Mouse (Mus musculus): ENCODE data around the gene Syce2.
A peak's percentile ranks its signal among the peaks of the same experiment; 100 is the strongest.

The Syce2 gene

DNA sequence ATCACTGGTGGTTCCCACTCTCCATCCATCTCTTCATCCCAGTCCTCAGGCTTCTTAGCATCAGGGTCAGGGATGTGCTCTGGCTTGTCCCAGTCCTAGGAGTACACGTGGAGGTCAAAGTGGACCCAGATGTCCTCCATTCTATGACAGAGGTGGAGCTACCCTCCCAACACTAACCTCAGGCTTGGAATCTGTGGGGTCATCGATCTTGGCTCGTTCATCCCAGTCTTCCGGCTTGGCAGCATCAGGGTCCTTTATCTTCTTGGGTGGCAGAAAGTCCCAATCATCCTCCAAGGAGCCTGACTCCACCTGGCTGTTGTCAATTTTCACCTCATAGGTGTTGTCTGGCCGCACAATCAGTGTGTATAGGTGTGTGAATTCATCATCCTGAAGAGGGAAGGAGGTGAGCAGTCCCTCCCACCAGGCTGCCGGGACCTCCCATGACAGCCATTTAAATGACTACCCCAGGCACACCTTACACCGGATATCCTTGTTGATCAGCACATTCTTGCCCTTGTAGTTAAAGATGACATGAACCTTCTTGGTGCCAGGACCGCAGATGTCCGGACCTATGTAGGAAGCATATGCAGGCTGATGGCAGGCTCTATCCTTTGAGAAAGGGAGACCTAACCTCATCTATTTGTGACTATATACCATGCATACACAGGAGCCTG lies 27.4 kb upstream of the Syce2 start:
- DNase-seq (ENCODE audit: low read depth): peak; percentile 46

DNA sequence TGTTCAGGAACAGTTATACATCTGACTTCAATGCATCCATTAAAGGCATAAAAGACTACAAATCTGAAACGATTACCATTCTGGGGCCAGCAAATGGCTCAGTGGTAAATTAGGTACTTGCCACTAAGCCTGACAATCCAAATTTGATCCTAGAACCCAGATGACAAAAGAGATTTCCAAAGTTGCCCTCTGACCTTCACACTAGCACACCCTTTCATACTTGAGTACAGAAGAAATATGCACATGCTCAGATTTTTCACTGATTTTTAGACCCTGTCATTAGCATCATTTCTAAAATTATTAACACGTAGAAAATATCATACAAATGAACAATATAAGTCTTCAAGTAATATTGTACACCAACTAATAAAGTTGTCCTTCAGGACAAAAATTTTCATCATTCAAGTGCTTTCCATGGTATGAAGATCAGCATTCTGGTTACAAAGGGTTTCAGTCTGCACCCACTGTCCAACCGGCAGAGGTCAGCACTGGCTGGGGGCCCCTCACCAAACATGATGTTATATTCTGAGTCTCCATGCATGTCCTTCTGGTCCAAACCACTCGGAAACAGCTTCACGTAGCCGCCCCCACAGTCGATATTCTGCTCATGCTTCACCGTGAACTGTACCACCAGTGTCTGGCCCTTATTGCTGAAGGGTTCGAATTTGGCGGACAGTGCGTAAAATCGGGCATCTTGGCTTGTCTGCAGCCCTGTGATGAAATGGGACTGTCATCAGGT lies 26.4 kb upstream of the Syce2 start:
- DNase-seq (ENCODE audit: low read depth): peak; percentile 47

DNA sequence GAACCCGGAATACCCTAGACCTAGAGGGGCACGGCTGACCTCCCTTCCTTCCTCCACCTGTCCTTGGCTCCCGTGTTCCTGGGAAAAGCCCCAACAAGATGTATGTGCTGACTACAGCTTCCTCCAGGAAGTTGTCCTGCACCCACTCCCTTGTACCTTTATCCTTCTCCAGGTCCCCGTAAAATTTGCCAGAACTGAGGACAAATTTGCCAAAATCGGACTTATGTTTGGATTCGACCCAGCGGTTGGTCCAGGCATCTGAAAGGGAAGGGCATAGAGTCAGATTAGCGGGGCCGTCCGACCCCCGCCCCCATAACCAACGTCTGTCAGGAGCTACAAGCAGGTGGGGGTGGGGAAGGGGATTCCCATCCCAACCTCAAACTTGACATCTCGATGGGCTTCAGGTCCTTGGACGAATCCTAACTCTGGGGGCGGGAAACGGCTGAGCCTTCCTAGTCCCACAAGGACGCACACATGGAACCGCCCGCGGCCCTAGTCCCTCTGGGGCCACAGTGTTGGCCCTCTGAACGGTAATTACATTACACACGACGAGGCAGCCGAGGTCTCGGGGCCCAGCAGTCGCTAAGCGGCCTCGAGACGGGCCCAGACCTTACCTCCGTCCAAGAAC lies 25.7 kb upstream of the Syce2 start:
- peak; percentile 77 for DNase-seq (ENCODE audit: low read depth)

DNA sequence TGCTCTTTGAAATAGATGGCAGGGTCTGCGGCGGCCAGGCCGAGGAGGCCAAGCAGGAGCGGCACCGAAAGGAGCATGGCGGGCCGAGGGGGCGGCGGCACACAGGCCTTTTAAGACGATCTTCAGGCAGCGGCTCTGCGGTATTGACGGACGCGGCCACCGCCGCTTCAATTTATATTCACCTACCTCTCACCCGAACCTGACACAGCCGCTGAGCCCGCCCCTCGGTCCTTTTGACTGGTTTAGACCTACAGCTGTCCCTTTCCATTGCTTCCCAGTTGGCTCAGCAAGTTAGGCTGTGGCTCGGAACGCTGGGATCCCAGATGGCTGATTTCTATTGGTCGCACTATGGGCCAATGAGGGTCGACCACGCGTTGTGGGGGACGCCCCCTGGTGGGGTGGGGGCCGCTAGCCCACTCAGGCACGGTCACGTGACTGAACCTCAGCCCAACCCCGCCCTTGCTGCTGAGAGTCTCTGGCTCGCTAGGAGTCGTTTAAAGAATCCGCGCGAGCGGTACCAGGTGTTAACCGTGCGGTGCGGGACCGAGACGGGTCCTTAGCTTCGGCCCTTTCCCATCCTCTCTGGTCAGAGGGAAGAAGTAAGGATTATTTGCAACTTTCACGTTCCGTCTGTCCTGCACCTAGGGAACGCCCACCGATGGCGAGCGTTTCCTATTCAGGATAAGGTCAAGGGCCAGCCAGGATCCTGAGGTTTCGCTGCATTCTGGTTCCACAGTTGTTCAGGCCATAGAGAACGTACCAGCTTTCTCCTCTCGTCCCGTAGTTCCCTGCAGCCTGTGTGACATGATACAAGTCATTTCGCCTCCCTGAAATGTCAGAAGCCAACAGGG lies 25.0 kb upstream of the Syce2 start, which contains the start of gene Calr:
Gene Calr, minus strand, starts transcription at position 213 of the 851 bp plus-strand sequence.
- peak; percentile 99 for DNase-seq (ENCODE audit: low read depth)

DNA sequence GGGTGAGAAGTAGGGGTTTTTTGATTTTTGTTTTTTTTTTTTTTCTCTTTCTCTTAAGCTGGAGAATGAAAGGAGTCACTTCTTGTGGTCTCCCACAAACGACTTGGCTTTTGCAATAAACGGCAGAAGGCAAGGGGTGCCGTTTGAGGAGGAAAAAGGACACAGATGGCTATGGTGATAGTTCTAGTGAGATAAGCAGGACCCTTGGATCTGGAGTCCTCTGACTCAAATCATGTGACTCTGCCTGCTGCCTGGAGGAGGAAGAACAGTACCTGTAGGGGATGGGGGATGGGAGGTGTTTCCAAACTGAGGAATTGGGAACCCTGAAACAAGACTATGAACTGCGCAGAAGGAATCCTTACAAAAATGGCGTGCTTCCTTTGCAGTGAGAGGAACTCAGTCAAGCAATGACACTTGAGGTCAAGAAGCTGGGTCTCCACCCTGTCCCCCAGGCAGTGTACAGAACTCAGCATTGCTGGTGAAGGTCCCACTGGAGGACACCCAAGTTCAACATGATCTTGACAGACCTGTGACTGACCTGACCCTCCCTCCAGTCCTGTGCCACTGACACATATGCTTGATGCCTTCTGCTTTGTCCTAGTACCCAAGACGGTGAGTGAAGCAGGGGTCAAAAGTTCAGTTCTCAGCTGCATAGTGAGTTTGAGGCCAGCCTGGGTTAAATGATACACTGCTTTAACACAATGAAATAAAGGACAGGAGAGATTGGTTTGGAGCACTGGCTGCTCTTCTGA lies 24.1 kb upstream of the Syce2 start:
- no peak for DNase-seq (ENCODE audit: low read depth)

DNA sequence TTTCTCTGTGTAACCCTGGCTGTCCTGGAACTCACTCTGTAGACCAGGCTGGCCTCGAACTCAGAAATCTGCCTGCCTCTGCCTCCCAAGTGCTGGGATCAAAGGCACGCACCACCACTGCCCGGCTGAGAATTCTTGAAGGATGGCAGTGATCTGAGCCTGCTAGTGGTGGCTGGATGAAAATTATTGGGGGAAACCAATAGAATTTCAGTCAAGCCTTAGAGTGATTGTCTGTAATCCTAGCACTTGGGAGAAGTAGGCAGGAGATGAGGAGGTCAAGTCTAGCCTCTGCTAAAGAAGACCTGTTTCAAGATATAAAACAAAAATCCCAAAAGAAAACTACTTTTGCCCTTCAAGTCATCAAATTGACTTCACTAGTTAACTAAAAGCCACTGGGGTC lies 15.5 kb upstream of the Syce2 start:
- no peak for DNase-seq (ENCODE audit: low read depth)

DNA sequence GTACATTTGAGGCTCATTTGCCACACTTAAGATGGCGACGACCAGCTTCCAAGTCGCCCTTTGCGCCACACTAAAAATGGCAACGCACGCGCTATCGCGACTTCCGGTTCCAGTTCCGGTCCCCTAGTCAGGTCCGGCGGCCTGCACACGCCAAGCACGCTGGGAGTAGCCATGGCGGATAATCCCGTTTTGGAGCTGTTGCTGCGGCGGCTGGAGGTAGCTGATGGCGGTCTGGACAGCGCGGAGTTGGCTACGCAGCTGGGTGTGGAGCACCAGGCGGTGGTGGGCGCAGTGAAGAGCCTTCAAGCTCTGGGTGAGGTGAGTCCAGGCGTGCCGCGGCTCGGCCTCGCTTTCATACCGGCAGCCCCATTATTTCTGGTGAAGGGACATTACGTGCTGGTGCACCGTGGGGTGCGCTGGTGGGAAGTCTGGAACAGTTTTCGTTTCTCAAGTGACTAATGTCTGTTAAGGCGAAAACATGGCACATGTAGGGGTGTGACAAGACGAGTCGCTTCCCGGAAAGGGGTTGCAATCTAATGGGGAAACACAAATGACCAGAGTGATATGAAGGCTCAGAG lies 15.0 kb upstream of the Syce2 start, which contains the start of gene Farsa:
Gene Farsa, plus strand, starts transcription at position 126 of the 578 bp plus-strand sequence.
- peak; percentile 96 for DNase-seq (ENCODE audit: low read depth)

DNA sequence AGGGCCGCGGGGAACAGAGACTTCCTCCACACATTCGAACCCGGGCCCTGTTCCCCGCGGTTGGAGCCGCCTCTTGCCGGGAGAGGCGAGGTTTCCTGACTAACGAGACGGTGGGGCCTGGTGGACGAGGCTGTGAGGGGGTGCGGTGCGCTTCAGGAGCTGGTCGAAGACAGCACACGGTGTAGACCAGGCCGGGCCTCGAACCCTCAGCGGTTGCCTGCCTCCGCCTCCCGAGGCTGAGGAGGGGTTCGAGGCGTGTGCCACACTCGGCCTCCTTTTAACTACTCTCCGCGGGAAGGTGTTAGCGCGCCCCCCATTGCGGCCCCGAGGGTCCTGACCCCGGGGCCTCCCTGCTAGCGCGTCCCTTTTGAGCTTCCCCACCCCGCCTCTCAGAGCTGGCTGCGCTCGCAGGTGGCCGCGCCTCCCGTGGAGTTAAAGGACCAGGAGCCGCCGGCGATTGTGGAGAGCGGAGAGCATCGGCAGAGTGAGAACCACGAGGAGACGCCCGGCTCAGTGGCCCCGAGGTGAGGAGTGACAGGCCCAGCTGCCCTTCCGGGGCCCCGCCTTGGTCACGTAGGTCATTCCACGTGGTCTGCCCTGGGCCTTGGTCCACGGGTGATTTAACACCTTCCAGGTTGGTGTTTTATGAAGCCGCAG lies 526 bp downstream of the Syce2 start:
- DNase-seq (ENCODE audit: low read depth): peak; percentile 62

DNA sequence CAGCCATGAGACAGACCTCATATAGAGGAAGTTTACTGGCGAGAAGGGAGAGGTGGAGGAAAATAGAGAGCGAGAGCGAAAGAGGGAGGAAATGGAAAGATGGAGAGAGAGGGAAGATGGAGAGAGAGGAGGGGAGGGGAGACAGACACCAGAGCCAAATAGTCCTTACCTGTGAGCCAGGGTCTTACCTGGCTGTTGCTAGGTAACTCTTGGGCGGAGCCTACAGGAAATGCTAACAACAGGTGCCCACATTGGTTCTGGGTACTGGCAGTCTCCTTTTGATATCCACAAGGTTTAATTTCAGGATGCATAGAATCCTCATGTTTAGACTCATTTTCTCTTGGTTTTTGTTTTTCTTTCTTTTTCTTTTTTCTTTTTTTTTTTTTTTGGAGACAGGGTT lies 1.1 kb downstream of the Syce2 start:
- peak; percentile 31 for DNase-seq (ENCODE audit: low read depth)

DNA sequence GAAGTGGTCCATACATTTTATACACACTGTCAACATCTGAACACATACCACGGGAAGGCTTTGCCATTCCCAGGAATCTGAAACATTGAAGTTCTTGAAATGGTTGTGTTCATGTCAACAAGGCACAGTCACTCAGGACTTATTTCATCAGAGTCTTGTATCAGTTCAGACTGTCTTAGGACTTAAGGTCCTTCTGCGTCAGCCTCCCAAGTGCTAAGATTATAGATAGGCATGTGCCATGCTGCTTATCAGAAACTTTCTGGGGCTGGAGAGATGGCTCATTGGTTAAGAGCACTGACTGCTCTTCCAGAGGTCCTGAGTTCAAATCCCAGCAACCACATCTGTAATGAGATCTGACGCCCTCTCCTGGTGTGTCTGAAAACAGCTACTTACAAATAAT lies 2.4 kb downstream of the Syce2 start:
- no peak for DNase-seq (ENCODE audit: low read depth)

DNA sequence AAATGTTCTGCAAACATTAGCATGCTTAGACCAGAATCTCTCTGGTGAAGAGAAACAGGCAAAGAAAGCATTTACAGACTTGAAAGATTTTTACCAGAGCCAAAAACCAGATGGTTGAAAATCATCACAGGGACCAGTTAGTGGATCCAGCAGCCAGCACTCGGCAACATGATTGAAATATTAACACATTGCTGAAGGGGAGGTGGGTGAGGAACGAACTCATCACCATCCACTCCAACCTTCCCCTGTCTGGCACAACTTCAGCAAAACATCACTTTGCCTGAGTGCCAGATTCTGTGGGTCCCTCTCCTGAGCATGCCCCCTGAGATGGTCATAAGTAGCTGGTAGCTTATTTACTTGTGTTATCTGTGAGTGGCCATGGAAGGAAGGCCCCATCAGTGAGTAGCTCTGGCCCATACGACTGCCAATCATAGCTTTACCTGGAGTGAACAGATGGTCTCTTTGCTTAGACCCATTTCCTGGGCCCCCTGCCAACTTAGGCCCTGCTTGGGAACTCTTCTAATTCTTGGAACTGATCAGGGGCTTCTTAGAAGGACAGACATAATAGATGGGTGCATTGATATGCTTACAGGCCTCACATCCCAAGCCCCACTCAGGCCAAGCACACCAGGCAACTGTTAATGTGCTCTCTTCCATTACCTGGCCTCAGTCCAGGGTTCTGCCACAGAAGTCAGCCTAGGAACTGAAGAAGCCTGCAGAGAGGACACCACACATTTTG lies 5.6 kb downstream of the Syce2 start:
- DNase-seq (ENCODE audit: low read depth): no peak

DNA sequence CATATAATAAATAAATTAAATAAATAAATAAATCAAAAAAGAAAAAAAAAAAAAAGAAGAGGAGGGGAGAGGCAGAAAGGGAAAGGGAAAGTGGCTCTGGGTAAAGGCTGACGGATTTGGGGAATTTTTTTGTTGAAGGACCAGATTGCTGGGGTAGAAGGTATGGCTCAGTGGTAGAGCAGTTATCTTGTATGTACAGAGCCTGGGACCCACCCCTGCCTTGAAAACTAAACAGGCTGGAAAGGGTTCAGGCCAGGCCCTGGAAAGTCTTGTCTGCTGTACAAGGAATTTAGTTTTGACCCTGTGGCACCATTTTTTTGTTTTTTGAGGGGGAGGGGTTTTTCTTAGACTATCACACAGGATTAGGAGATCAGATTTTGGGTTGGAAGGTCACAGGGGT lies 7.0 kb downstream of the Syce2 start:
- no peak for DNase-seq (ENCODE audit: low read depth)

DNA sequence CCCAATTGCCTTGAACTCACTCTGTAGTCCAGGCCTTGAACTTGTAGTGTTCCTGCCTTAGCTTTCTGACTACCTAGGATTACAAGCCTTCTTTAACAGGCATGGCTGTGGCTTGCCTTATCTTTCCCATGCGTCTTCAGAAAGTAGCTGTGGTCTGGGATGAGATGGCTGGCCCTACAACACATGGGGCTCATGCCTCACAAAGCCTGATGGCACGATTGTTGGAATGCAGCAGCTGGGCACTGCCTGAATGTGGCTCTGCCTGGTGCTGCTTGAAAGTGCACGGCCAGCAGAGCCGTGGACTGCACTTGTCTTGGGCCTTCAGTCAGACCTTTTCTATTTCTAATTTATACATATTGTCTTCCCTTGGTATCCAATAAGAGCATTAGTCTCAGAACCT lies 12.8 kb downstream of the Syce2 start:
- no peak for DNase-seq (ENCODE audit: low read depth)

DNA sequence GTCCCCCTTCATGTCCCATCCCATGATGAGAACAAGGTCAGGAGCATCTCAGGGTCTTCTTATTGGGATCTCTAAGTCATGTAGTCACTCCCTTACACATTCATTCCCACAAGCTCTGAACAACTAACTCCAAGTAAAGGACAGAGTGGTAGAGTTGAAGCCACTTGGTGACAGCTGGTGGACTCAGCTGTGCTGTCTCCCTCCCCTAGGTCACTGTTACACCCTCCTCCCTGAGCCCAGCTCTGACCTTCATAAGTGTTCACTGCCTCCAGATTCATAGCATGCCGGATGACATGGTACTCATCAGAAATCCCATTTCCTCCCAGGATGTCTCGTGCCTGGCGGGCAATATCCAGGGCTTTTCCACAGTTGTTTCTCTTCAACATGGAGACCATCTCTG lies 16.4 kb downstream of the Syce2 start:
- no peak for DNase-seq (ENCODE audit: low read depth)

DNA sequence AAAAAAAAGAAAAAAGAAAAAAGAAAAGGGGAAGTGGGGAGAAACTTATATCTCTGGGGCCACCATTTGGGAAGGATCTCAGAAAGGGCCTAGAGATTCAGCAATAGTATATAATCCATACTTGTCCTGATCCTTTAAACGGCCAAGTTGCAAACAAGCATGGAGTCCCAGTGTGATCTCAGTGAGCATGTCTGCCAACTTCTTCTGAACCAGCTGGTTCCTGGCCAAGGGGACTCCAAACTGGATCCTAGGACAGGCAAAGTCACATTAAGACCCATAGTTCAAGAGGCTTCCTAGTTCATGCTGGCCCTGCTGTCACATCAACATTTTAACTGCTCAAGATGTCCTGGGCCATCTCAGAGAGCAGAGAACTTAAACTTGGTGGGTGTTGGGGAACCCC lies 17.2 kb downstream of the Syce2 start:
- no peak for DNase-seq (ENCODE audit: low read depth)

DNA sequence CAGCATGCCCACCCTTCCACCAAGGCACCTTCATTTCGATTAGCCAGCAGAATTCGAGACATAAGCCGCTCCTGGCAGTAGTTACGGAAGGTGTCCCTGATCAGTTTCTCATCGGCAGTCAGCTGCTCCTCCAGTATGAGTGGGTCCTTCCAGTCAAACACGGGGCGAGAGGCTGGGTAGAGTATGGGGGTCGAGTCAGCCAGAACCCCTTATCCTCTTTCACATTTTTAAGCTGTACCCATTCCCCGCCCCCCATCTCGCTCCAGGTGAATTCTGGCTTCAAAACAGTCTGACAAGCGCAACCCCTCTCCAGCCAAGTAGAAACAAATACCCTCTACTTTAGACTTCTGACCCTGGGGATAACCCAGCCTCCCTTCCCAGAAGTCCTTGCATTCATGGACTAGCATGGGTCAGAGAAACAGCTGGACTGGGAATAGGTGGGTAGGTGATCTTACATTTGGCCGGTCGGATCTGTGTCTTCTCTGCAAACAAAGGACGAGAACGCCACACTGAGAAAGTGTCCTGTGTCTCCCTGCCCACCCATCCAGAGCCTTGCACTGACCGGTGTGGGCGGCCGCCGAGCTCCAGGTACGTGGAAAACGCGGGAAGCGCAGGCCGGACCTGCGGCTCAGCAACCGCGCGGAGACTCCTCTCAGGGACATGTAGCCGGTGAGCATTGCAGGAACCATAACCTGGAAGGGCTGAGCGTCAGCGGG lies 21.2 kb downstream of the Syce2 start:
- no peak for DNase-seq (ENCODE audit: low read depth)

DNA sequence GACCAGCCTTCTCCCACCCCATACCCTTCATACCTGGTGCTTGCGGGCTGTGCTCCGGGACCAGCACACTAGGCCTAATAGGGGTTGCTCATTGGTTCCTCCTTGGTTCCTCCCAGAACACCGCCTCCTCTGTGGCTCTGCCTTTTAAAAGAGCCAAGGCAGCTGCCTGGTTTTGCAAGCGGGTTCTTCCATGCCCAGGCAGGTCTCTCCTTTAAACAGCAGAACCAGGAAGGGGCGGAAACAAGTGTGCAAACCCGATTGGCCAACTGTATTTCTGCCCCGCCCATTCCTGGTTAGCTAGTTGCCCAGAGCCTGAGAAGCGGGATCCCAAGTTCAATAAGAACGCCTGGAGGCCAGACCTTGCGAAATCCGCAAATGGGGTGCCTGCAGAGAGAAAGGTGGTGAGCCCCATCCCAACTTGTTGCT lies 21.8 kb downstream of the Syce2 start, which contains the start of gene Gcdh:
Gene Gcdh, minus strand, starts transcription at position 213 of the 426 bp plus-strand sequence.
- DNase-seq (ENCODE audit: low read depth): peak; percentile 95

DNA sequence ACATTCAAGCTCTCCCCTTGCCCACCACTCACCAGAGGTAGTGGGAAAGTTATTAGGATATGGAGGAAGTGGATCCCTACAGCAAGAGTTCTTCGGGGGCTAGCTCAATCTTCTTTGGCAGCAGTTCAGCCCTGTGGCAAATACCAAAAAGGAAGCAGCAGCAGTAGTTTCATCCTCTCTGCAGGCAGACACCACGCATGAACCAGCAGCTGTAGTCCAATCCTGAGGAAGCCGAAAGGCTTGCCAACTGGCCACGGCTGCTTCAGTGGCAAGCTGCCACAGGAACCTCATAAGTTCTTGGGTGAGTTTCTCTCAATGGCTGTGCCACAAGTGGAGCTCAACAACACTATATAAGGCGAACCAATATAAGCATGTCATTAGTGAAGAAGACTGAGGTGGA lies 24.1 kb downstream of the Syce2 start:
- no peak for DNase-seq (ENCODE audit: low read depth)

DNA sequence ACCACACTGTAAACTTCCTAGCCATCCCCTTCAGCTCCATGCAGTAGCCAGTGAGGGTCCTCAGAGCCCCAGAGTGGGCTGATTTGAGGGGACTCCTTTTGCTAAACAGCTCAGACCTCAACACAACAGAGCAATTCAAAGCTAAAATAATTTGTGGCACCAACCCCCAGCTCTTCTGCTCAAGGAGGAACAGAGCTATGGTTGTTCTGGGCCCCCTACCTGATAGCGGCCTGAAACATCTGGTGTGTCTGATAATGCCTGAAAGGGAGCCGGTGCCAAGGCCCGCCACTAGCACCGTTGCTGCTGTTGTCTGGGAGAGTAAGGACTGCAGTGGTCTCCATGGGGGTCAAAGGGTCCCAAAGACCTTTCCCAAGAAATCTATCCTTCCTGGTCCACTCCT lies 29.2 kb downstream of the Syce2 start:
- no peak for DNase-seq (ENCODE audit: low read depth)

All from induced T-regulatory cell, adult 2 months (primary cell).